Mouse (Mus musculus) liver, adult 2 months (tissue): ENCODE measurements around the gene Slco2a1.

Experiments
- CTCF ChIP-seq: fragments of 200-500 bp; IDR thresholded peaks from 2 replicates; pipeline ENCODE4 v1.5.1; 2011; ENCODE audit warnings: low read depth, low read length, control low read depth
- POLR2A ChIP-seq: fragments of 200-500 bp; IDR thresholded peaks from 2 replicates; pipeline ENCODE4 v1.6.1; 2011; ENCODE audit warnings: low read length, control low read depth; ENCODE audit not compliant: insufficient read depth; ENCODE audit errors: extremely low read depth

DNA sequence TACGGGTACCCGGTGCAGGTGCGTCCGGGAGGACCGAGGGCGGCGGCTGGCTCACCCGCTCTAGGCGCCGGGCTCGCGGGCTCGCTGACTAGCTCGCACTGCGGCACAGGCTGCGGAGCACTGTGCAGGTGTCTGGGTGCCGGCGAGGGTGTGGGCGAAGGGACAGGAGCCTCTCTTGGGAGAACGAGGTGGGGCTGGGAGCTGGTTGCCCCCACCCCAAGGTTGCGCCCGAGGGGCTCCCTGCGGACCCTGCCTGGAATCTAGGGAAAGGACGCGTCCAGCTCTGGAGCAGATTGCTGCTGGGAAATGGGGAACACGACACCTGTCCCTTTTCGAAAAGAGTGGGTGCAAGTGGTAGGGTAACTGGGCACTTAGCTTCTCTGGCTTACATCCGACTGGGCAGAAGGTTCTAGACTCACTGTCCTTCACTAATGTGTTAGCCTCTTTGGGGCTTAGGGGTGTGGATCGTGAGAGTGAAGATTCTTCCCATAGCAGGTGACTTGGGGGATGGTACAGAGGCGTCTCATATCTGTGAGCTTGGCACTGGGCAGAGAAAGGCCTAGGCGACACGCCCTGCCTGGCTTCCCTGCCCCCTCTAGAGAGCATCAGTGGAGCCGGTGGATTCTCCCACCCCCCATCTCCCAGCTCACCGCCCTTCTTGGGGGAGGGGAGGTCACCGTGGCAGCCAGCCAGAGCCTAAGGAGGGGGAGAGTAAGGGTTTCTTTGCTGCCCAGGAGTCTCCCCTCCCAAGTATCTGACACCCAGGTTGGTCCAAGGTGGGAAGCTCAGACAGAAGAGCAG, 124.2 kb downstream of the Slco2a1 start:
- TF ChIP-seq CTCF (no peak), POLR2A (no peak)
